Mouse (Mus musculus): ENCODE measurements at regions not wholly inside any gene's neighbourhood (a gene's known extent, or its start where the extent isn't known, plus 50 kb on each side); places are given as distances from the start of the nearest gene placed in this dataset.
A peak's percentile ranks its signal among the peaks of the same experiment; 100 is the strongest.

GRCm38 (mm10) chr10:43739181-43739580 lies 161.1 kb downstream of the Cd24a start:
- Histone ChIP-seq H3K4me3 (ENCODE audit: low read depth, low read length) (no peak overlapping the region), H3K9me3 (ENCODE audit: control insufficient read depth, low read length) (no peaks in the 10 kb centered on the region), H3K9ac (ENCODE audit: low read length) (no peak overlapping the region), H3K4me1 (replicated peaks; ENCODE audit: control insufficient read depth, insufficient read depth, low read length) (peaks cover 21% of the 10 kb centered on the region), H3K36me3 (ENCODE audit: control insufficient read depth, insufficient read depth, low read length) (no peaks in the 10 kb centered on the region), H3K4me2 (ENCODE audit: low read length) (no peak overlapping the region), H3K27me3 (replicated peaks; ENCODE audit: control insufficient read depth, insufficient read depth, low read length) (no peaks in the 10 kb centered on the region), H3K27ac (ENCODE audit: low read depth) (no peak overlapping the region)
- 81% methylated on average over 2 of the region's 2 CpGs for WGBS
- DNase-seq (ENCODE audit: low spot score) (no peak), ATAC-seq (replicated peaks; ENCODE audit: low FRiP score, low TSS enrichment, low read depth) (no peak)

GRCm38 (mm10) chr10:43739718-43740117 lies 161.6 kb downstream of the Cd24a start:
- 55% methylated on average over 8 of the region's 8 CpGs for WGBS
- Histone ChIP-seq H3K27ac (ENCODE audit: low read depth) (no peak overlapping the region), H3K36me3 (ENCODE audit: control insufficient read depth, insufficient read depth, low read length) (no peaks in the 10 kb centered on the region), H3K27me3 (replicated peaks; ENCODE audit: control insufficient read depth, insufficient read depth, low read length) (no peaks in the 10 kb centered on the region), H3K9ac (ENCODE audit: low read length) (no peak overlapping the region), H3K4me3 (ENCODE audit: low read depth, low read length) (no peak overlapping the region), H3K4me2 (ENCODE audit: low read length) (no peak overlapping the region), H3K9me3 (ENCODE audit: control insufficient read depth, low read length) (no peaks in the 10 kb centered on the region), H3K4me1 (replicated peaks; ENCODE audit: control insufficient read depth, insufficient read depth, low read length) (peaks cover 21% of the 10 kb centered on the region)
- DNase-seq (ENCODE audit: low spot score), result no peak
- ATAC-seq (replicated peaks; ENCODE audit: low FRiP score, low TSS enrichment, low read depth), result no peak

- Histone ChIP-seq H3K36me3 (ENCODE audit: control insufficient read depth, insufficient read depth, low read length) (no peaks in the 10 kb centered on the region), H3K4me3 (ENCODE audit: low read depth, low read length) (no peak overlapping the region), H3K9ac (ENCODE audit: low read length) (no peak overlapping the region), H3K4me2 (ENCODE audit: low read length) (peak overlapping the region; percentile 25), H3K9me3 (ENCODE audit: control insufficient read depth, low read length) (no peaks in the 10 kb centered on the region), H3K27ac (ENCODE audit: low read depth) (0 out of 2 replicates have a peak overlapping the region, but pooled peaks have one; percentile 4), H3K27me3 (replicated peaks; ENCODE audit: control insufficient read depth, insufficient read depth, low read length) (no peaks in the 10 kb centered on the region), H3K4me1 (replicated peaks; ENCODE audit: control insufficient read depth, insufficient read depth, low read length) (peaks cover 21% of the 10 kb centered on the region)
- WGBS, result 25% methylated on average over 13 of the region's 13 CpGs
- ATAC-seq (replicated peaks; ENCODE audit: low FRiP score, low TSS enrichment, low read depth), result no peak; the same call in 1 of the 2 replicates
- no peak for DNase-seq (ENCODE audit: low spot score)
Observed at GRCm38 (mm10) chr10:43740204-43740865, 161.2 kb downstream of the Qrsl1 start.

- 62% methylated on average over 18 of the region's 18 CpGs for WGBS
- no peak for ATAC-seq (replicated peaks; ENCODE audit: low FRiP score, low TSS enrichment, low read depth)
Observed at GRCm38 (mm10) chr10:43741361-43742084, 160.0 kb downstream of the Qrsl1 start.

GRCm38 (mm10) chr10:43742085-43743054 lies 159.2 kb downstream of the Qrsl1 start:
- WGBS, result 12% methylated on average over 15 of the region's 15 CpGs
- H3K9ac ChIP-seq (ENCODE audit: low read length), result no peak overlapping the region
- ATAC-seq (replicated peaks; ENCODE audit: low FRiP score, low TSS enrichment, low read depth), result peak; percentile 52; the same call in 1 of the 2 replicates
- H3K4me3 ChIP-seq (ENCODE audit: low read depth, low read length), result no peak overlapping the region
- H3K9me3 ChIP-seq (ENCODE audit: control insufficient read depth, low read length), result no peaks in the 10 kb centered on the region
- no peaks in the 10 kb centered on the region for H3K36me3 ChIP-seq (ENCODE audit: control insufficient read depth, insufficient read depth, low read length)
- H3K27ac ChIP-seq (ENCODE audit: low read depth), result no peak overlapping the region; the same call in 1 of the 2 replicates
- H3K4me1 ChIP-seq (replicated peaks; ENCODE audit: control insufficient read depth, insufficient read depth, low read length), result peaks cover 21% of the 10 kb centered on the region
- no peaks in the 10 kb centered on the region for H3K27me3 ChIP-seq (replicated peaks; ENCODE audit: control insufficient read depth, insufficient read depth, low read length)
- peak; percentile 61 for DNase-seq (ENCODE audit: low spot score)
- peak overlapping the region; percentile 34 for H3K4me2 ChIP-seq (ENCODE audit: low read length)

More at GRCm38 (mm10) chr10:43741361-43742084, 160.0 kb downstream of the Qrsl1 start:
- Histone ChIP-seq H3K27me3 (replicated peaks; ENCODE audit: control insufficient read depth, insufficient read depth, low read length) (no peaks in the 10 kb centered on the region), H3K36me3 (ENCODE audit: control insufficient read depth, insufficient read depth, low read length) (no peaks in the 10 kb centered on the region), H3K9ac (ENCODE audit: low read length) (no peak overlapping the region), H3K27ac (ENCODE audit: low read depth) (no peak overlapping the region), H3K9me3 (ENCODE audit: control insufficient read depth, low read length) (no peaks in the 10 kb centered on the region), H3K4me1 (replicated peaks; ENCODE audit: control insufficient read depth, insufficient read depth, low read length) (peaks cover 21% of the 10 kb centered on the region), H3K4me2 (ENCODE audit: low read length) (no peak overlapping the region), H3K4me3 (ENCODE audit: low read depth, low read length) (no peak overlapping the region)
- peak; percentile 18 for DNase-seq (ENCODE audit: low spot score)

- peaks cover 21% of the 10 kb centered on the region for H3K4me1 ChIP-seq (replicated peaks; ENCODE audit: control insufficient read depth, insufficient read depth, low read length)
- no peak overlapping the region for H3K27ac ChIP-seq (ENCODE audit: low read depth)
- 96% methylated on average over 7 of the region's 7 CpGs for WGBS
- H3K4me2 ChIP-seq (ENCODE audit: low read length), result no peak overlapping the region
- H3K9me3 ChIP-seq (ENCODE audit: control insufficient read depth, low read length), result no peaks in the 10 kb centered on the region
- no peak for ATAC-seq (replicated peaks; ENCODE audit: low FRiP score, low TSS enrichment, low read depth)
- no peaks in the 10 kb centered on the region for H3K36me3 ChIP-seq (ENCODE audit: control insufficient read depth, insufficient read depth, low read length)
- H3K4me3 ChIP-seq (ENCODE audit: low read depth, low read length), result no peak overlapping the region
- no peak overlapping the region for H3K9ac ChIP-seq (ENCODE audit: low read length)
- DNase-seq (ENCODE audit: low spot score), result peak; percentile 32
- no peaks in the 10 kb centered on the region for H3K27me3 ChIP-seq (replicated peaks; ENCODE audit: control insufficient read depth, insufficient read depth, low read length)
Observed at GRCm38 (mm10) chr10:43743188-43744120, 158.1 kb downstream of the Qrsl1 start.

- no peak overlapping the region for H3K9ac ChIP-seq (ENCODE audit: low read length)
- no peak overlapping the region for H3K4me2 ChIP-seq (ENCODE audit: low read length)
- no peaks in the 10 kb centered on the region for H3K9me3 ChIP-seq (ENCODE audit: control insufficient read depth, low read length)
- no peaks in the 10 kb centered on the region for H3K27me3 ChIP-seq (replicated peaks; ENCODE audit: control insufficient read depth, insufficient read depth, low read length)
- 74% methylated on average over 8 of the region's 8 CpGs for WGBS
- H3K27ac ChIP-seq (ENCODE audit: low read depth), result no peak overlapping the region
- DNase-seq (ENCODE audit: low spot score) (peak; percentile 43), ATAC-seq (replicated peaks; ENCODE audit: low FRiP score, low TSS enrichment, low read depth) (no peak)
- no peaks in the 10 kb centered on the region for H3K36me3 ChIP-seq (ENCODE audit: control insufficient read depth, insufficient read depth, low read length)
- peaks cover 9% of the 10 kb centered on the region; the same call in 1 of the 2 replicates for H3K4me1 ChIP-seq (replicated peaks; ENCODE audit: control insufficient read depth, insufficient read depth, low read length)
- H3K4me3 ChIP-seq (ENCODE audit: low read depth, low read length), result no peak overlapping the region
Observed at GRCm38 (mm10) chr10:43745931-43746630, 155.5 kb downstream of the Qrsl1 start.
